Mouse (Mus musculus) MEL (cell line): ENCODE measurements at regions not wholly inside any gene's neighbourhood (a gene's known extent, or its start where the extent isn't known, plus 50 kb on each side); places are given as distances from the start of the nearest gene placed in this dataset.

Experiments used
- BHLHE40 ChIP-seq: IDR thresholded peaks from 2 replicates; pipeline ENCODE4 v1.6.1; 2012; ENCODE audit warnings: low read depth, mild to moderate bottlenecking, inconsistent platforms, low read length, improper control_type of control experiment, borderline replicate concordance
- POLR2A ChIP-seq, 2 experiments: IDR thresholded peaks; 2 replicates each; pipeline ENCODE4 v1.6.1; 2011 to 2012; ENCODE audit warnings: low read length in 2 of 2, mild to moderate bottlenecking in 2 of 2, control low read depth in 1 of 2, improper control_type of control experiment in 1 of 2, low read depth in 1 of 2, moderate library complexity in 1 of 2; ENCODE audit not compliant: control insufficient read depth in 1 of 2, insufficient read depth in 1 of 2, poor library complexity in 1 of 2

- TF ChIP-seq POLR2A (IDR thresholded peaks at IDR 0.05; ENCODE audit: control insufficient read depth in 1 of 2, insufficient read depth in 1 of 2, low read depth in 1 of 2, low read length in 2 of 2, poor library complexity in 1 of 2) = no peak
- no peak for TF ChIP-seq BHLHE40
Observed at GRCm38 (mm10) chr17:60717931-60718621, 1704.9 kb upstream of the Nudt12 start.
